Mouse (Mus musculus) hindbrain, embryonic 14.5 days (tissue): ENCODE measurements at regions not wholly inside any gene's neighbourhood (a gene's known extent, or its start where the extent isn't known, plus 50 kb on each side); places are given as distances from the start of the nearest gene placed in this dataset.

Experiments
- ATAC-seq: fragments of 200-750 bp; cut with Nextera tagmentation; 2 replicates; pipeline ENCODE4 v1.8.0; 2017; ENCODE audit warnings: moderate number of reproducible peaks, mild to moderate bottlenecking, moderate TSS enrichment, moderate library complexity; ENCODE audit not compliant: low FRiP score
- DNase-seq: peaks from one replicate; pipeline ENCODE4 v3.0.0-alpha.2; 2015; ENCODE audit warnings: low spot score
- H3K27ac ChIP-seq: fragments of 300-500 bp; sonication (generic); 2 replicates; pipeline ENCODE4 v1.5.1; 2014; ENCODE audit warnings: mild to moderate bottlenecking, moderate library complexity
- H3K27me3 ChIP-seq: fragments of 300-500 bp; sonication (generic); 2 replicates; pipeline ENCODE4 v1.6.1; 2014; ENCODE audit warnings: mild to moderate bottlenecking, low read length, mixed read lengths; ENCODE audit not compliant: control insufficient read depth, insufficient read depth
- H3K36me3 ChIP-seq: fragments of 300-500 bp; sonication (generic); replicated peaks from 2 replicates; pipeline ENCODE4 v1.6.1; 2014; ENCODE audit not compliant: control insufficient read depth, insufficient read depth
- H3K4me1 ChIP-seq: fragments of 300-500 bp; sonication (generic); replicated peaks from 2 replicates; pipeline ENCODE4 v1.6.1; 2014; ENCODE audit warnings: antibody characterized with exemption, low read length, mixed read lengths; ENCODE audit not compliant: control insufficient read depth, insufficient read depth
- H3K4me2 ChIP-seq: fragments of 300-500 bp; sonication (generic); replicated peaks from 2 replicates; pipeline ENCODE4 v1.6.1; 2014; ENCODE audit warnings: mild to moderate bottlenecking, moderate library complexity
- H3K4me3 ChIP-seq: fragments of 300-500 bp; sonication (generic); replicated peaks from 2 replicates; pipeline ENCODE4 v1.5.1; 2014; ENCODE audit warnings: mild to moderate bottlenecking, low read length
- H3K9ac ChIP-seq: fragments of 300-500 bp; sonication (generic); 2 replicates; pipeline ENCODE4 v1.6.1; 2014
- H3K9me3 ChIP-seq: fragments of 300-500 bp; sonication (generic); 2 replicates; pipeline ENCODE4 v1.6.1; 2016; ENCODE audit warnings: low read length; ENCODE audit not compliant: control insufficient read depth
- WGBS: fragments of 180-500 bp; shearing (Covaris S2); extraction: QIAGEN DNeasy Blood & Tissue Kit; methylation state at CpG from one replicate; pipeline ENCODE4 v1.1.7; 2014; 5-methylcytosine and 5-hydroxymethylcytosine counted together

- H3K4me1 ChIP-seq = no peaks in the 10 kb centered on the region
- H3K27me3 ChIP-seq = no peaks in the 10 kb centered on the region
- no peak overlapping the region for H3K4me2 ChIP-seq
- no peak for DNase-seq
- no peak overlapping the region for H3K4me3 ChIP-seq
- no peaks in the 10 kb centered on the region for H3K36me3 ChIP-seq
- ATAC-seq = no peak
- WGBS = 90% methylated on average over 2 of the region's 2 CpGs
- H3K9ac ChIP-seq = no peak overlapping the region
- H3K9me3 ChIP-seq = no peaks in the 10 kb centered on the region
- no peak overlapping the region for H3K27ac ChIP-seq
Observed at GRCm38 (mm10) chr1:121773988-121774387, 206.2 kb upstream of the Ddx18 start.

GRCm38 (mm10) chr1:121771444-121771843 lies 203.7 kb upstream of the Ddx18 start:
- ATAC-seq (0 out of 2 replicates have a peak, but pooled peaks have one; percentile 19), DNase-seq (no peak)
- Histone ChIP-seq H3K27ac (no peak overlapping the region), H3K36me3 (no peaks in the 10 kb centered on the region), H3K27me3 (no peaks in the 10 kb centered on the region), H3K4me1 (no peaks in the 10 kb centered on the region), H3K4me3 (no peak overlapping the region), H3K4me2 (no peak overlapping the region), H3K9ac (no peak overlapping the region), H3K9me3 (no peaks in the 10 kb centered on the region)
- 92% methylated on average over 1 of the region's 1 CpGs for WGBS

GRCm38 (mm10) chr1:121770936-121771335 lies 203.1 kb upstream of the Ddx18 start:
- no peak overlapping the region for H3K4me3 ChIP-seq
- WGBS = 28% methylated on average over 12 of the region's 12 CpGs
- peak; percentile 67; the same call in 1 of the 2 replicates for ATAC-seq
- no peak for DNase-seq
- H3K36me3 ChIP-seq = no peaks in the 10 kb centered on the region
- H3K27ac ChIP-seq = no peak overlapping the region; the same call in 1 of the 2 replicates
- no peak overlapping the region for H3K9ac ChIP-seq
- H3K9me3 ChIP-seq = no peaks in the 10 kb centered on the region
- H3K4me1 ChIP-seq = no peaks in the 10 kb centered on the region
- no peaks in the 10 kb centered on the region for H3K27me3 ChIP-seq
- H3K4me2 ChIP-seq = no peak overlapping the region; the same call in 1 of the 2 replicates

- Histone ChIP-seq H3K9ac (no peak overlapping the region), H3K4me3 (no peak overlapping the region), H3K36me3 (no peaks in the 10 kb centered on the region), H3K9me3 (no peaks in the 10 kb centered on the region), H3K27ac (no peak overlapping the region), H3K27me3 (no peaks in the 10 kb centered on the region), H3K4me1 (no peaks in the 10 kb centered on the region), H3K4me2 (no peak overlapping the region)
- 86% methylated on average over 3 of the region's 3 CpGs for WGBS
- DNase-seq (no peak), ATAC-seq (no peak)
Observed at GRCm38 (mm10) chr1:121760086-121760485, 192.3 kb upstream of the Ddx18 start.

GRCm38 (mm10) chr1:121745181-121745580 lies 177.4 kb upstream of the Ddx18 start:
- H3K27me3 ChIP-seq = no peaks in the 10 kb centered on the region
- H3K4me1 ChIP-seq = no peaks in the 10 kb centered on the region
- 97% methylated on average over 1 of the region's 1 CpGs for WGBS
- no peak for DNase-seq
- no peaks in the 10 kb centered on the region for H3K36me3 ChIP-seq
- no peak overlapping the region for H3K4me3 ChIP-seq
- H3K27ac ChIP-seq = no peak overlapping the region
- no peak overlapping the region for H3K9ac ChIP-seq
- ATAC-seq = no peak
- H3K9me3 ChIP-seq = no peaks in the 10 kb centered on the region
- no peak overlapping the region for H3K4me2 ChIP-seq

GRCm38 (mm10) chr1:121735113-121735719 lies 167.4 kb upstream of the Ddx18 start:
- H3K4me3 ChIP-seq = no peak overlapping the region
- 60% methylated on average over 11 of the region's 11 CpGs for WGBS
- no peak for DNase-seq
- H3K27me3 ChIP-seq = no peaks in the 10 kb centered on the region
- H3K27ac ChIP-seq = no peak overlapping the region
- no peak overlapping the region for H3K9ac ChIP-seq
- H3K36me3 ChIP-seq = no peaks in the 10 kb centered on the region
- H3K4me2 ChIP-seq = no peak overlapping the region
- H3K4me1 ChIP-seq = peaks cover 7% of the 10 kb centered on the region
- ATAC-seq = 0 out of 2 replicates have a peak, but pooled peaks have one; percentile 34
- no peaks in the 10 kb centered on the region for H3K9me3 ChIP-seq

GRCm38 (mm10) chr1:121734456-121735112 lies 166.8 kb upstream of the Ddx18 start:
- H3K27me3 ChIP-seq = no peaks in the 10 kb centered on the region
- no peak overlapping the region for H3K4me3 ChIP-seq
- WGBS = 67% methylated on average over 3 of the region's 3 CpGs
- peak; percentile 48; the same call in 1 of the 2 replicates for ATAC-seq
- peaks cover 7% of the 10 kb centered on the region for H3K4me1 ChIP-seq
- no peak overlapping the region for H3K9ac ChIP-seq
- DNase-seq = peak; percentile 39
- peak overlapping the region; percentile 70 for H3K27ac ChIP-seq
- H3K36me3 ChIP-seq = no peaks in the 10 kb centered on the region
- H3K4me2 ChIP-seq = no peak overlapping the region
- H3K9me3 ChIP-seq = no peaks in the 10 kb centered on the region

GRCm38 (mm10) chr1:121709317-121709860 lies 141.6 kb upstream of the Ddx18 start:
- WGBS = 77% methylated on average over 9 of the region's 9 CpGs
- no peak overlapping the region for H3K4me3 ChIP-seq
- no peaks in the 10 kb centered on the region for H3K36me3 ChIP-seq
- H3K27ac ChIP-seq = no peak overlapping the region
- ATAC-seq = no peak
- no peaks in the 10 kb centered on the region for H3K4me1 ChIP-seq
- H3K9ac ChIP-seq = no peak overlapping the region
- no peak for DNase-seq
- H3K4me2 ChIP-seq = no peak overlapping the region
- no peaks in the 10 kb centered on the region for H3K9me3 ChIP-seq
- H3K27me3 ChIP-seq = no peaks in the 10 kb centered on the region

GRCm38 (mm10) chr1:121708301-121708700 lies 140.5 kb upstream of the Ddx18 start:
- Histone ChIP-seq H3K9ac (no peak overlapping the region), H3K4me2 (no peak overlapping the region), H3K4me1 (no peaks in the 10 kb centered on the region), H3K27ac (no peak overlapping the region), H3K36me3 (no peaks in the 10 kb centered on the region), H3K9me3 (no peaks in the 10 kb centered on the region), H3K27me3 (no peaks in the 10 kb centered on the region), H3K4me3 (no peak overlapping the region)
- WGBS = 66% methylated on average over 10 of the region's 10 CpGs
- ATAC-seq (no peak), DNase-seq (no peak)
